Mouse (Mus musculus): ENCODE measurements around the gene Kif22.

The Kif22 gene

GRCm38 (mm10) chr7:127018416-127019305 is 23.6 kb downstream of the Kif22 start:
- no peak for DNase-seq (ENCODE audit: extremely low read depth, insufficient read length, low spot score)

GRCm38 (mm10) chr7:127017950-127018345 is 24.3 kb downstream of the Kif22 start:
- DNase-seq (ENCODE audit: extremely low read depth, insufficient read length, low spot score): no peak

- DNase-seq (ENCODE audit: extremely low read depth, insufficient read length, low spot score): peak; percentile 96
Measured at GRCm38 (mm10) chr7:127016971-127017949, 25.0 kb downstream of the Kif22 start, which contains the start of gene Pagr1a. Gene Pagr1a, minus strand, starts transcription at chr7:127017352.

DNA sequence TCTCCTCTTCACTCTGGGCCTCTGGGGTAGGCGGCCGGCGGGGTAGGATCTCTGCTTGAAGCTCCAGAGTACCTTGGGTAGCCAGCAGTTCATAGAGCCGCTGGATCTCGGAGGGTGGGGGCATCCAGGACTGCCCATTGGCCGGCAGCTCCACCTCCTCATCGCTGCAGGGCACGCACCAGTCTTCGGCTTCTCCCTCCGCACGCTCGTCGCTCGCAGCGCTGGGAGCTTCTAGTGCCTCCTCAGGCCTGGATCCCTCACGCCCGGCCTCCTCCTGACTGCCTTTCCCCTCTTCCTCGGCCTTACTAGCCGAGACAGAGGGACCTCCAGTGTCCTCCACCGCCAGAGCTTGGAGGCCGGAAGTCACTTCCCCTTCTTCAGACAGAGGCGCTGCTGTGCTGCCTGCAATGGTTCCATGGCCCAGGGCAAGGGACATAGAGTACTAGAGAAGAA is 25.8 kb downstream of the Kif22 start:
- DNase-seq (ENCODE audit: extremely low read depth, insufficient read length, low spot score): peak; percentile 83

GRCm38 (mm10) chr7:127016481-127016485 is 26.0 kb downstream of the Kif22 start, which contains the start of gene Pagr1b:
Gene Pagr1b, minus strand, starts transcription at chr7:127016484.
- DNase-seq (ENCODE audit: extremely low read depth, insufficient read length, low spot score): no peak

DNA sequence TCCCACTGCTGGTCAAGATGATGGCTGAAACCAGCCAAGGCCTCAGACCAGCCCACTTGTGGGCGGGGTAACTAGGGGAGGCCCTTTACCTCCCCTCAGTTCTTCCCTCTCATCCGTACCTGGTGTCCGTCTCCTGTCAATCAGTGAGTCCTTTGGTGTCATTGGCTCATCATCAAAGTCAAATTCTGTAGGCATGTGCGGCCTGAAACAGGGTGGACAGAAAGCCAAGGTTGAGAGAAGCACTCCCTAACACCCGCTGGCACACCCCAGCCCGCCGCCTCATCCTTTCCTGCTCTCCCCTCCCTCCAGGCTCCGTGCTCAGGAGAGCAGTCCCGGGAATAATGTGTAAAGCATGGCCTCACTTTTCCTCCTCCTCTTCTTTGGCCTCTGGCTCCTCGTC is 26.2 kb downstream of the Kif22 start:
- DNase-seq (ENCODE audit: extremely low read depth, insufficient read length, low spot score): peak; percentile 78

- DNase-seq (ENCODE audit: extremely low read depth, insufficient read length, low spot score): no peak
Measured at GRCm38 (mm10) chr7:127014993-127015392, 27.3 kb downstream of the Kif22 start.

DNA sequence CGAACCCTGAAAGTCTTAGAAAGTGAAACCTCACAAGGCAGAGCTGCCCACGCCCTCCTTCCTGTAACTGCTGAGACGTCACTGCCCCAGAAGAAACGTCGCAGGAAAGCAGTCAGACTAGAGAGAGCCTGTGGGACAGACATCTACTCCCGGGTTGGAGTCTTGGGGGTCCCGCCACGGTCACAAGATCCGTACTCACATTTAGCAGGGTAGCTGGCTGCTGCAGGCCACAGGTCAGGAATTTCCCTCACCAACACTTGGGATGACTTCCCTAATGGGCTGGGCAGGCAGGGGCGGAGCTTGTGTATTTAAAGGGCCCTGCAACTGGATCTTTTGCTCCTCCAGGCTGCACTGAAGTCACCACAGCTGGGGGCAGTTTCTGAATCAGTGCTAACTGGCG is 28.0 kb downstream of the Kif22 start, which contains the start of gene Mvp:
TSS of gene Mvp (minus strand) at position 302 of the 400 bp plus-strand sequence.
- peak; percentile 75 for DNase-seq (ENCODE audit: extremely low read depth, insufficient read length, low spot score)

- DNase-seq (ENCODE audit: extremely low read depth, insufficient read length, low spot score): no peak
Measured at GRCm38 (mm10) chr7:127013385-127013784, 28.9 kb downstream of the Kif22 start.

- DNase-seq (ENCODE audit: extremely low read depth, insufficient read length, low spot score): no peak
Measured at GRCm38 (mm10) chr7:127012845-127013244, 29.4 kb downstream of the Kif22 start.

DNA sequence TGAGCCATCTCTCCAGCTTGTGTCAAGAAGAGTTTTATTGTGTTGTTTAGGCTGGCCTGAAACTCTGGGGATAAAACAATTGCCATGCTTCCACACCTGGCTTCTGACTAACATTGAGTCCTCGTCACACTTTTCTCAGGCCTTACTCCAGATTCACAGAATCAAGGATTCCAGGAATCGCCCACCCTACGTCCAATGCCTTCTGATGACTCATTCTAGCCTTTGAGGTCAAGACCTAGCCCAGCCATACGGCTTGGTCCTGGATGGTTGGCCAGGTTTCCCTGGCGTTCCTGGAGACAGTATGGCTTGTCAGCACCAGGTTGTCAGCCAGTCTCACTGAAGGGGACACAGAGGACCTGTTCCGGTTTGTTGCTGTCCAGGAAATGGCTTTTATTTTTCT is 29.9 kb downstream of the Kif22 start:
- DNase-seq (ENCODE audit: extremely low read depth, insufficient read length, low spot score): no peak

DNA sequence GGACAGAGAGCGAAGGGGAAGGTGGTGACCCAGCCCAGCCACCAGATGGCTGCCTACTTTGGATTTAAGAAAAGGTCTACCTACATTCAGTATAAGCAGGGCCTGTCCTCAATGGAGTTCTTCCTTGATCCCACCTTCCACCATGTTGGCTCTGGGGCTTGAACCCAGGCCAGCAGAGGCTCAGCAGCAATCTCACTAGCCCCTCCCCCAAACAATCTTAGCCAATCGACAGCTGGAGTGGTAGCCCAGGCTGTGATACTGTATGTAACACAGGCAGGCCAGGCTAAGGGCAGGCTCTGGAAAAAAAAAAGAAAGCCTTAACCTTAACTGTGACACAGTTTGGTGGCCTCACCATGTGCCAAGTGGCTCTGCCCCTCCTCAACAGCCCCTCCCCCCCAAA is 30.6 kb downstream of the Kif22 start:
- no peak for DNase-seq (ENCODE audit: extremely low read depth, insufficient read length, low spot score)

- DNase-seq (ENCODE audit: extremely low read depth, insufficient read length, low spot score): no peak
Measured at GRCm38 (mm10) chr7:127011051-127011450, 31.2 kb downstream of the Kif22 start.

DNA sequence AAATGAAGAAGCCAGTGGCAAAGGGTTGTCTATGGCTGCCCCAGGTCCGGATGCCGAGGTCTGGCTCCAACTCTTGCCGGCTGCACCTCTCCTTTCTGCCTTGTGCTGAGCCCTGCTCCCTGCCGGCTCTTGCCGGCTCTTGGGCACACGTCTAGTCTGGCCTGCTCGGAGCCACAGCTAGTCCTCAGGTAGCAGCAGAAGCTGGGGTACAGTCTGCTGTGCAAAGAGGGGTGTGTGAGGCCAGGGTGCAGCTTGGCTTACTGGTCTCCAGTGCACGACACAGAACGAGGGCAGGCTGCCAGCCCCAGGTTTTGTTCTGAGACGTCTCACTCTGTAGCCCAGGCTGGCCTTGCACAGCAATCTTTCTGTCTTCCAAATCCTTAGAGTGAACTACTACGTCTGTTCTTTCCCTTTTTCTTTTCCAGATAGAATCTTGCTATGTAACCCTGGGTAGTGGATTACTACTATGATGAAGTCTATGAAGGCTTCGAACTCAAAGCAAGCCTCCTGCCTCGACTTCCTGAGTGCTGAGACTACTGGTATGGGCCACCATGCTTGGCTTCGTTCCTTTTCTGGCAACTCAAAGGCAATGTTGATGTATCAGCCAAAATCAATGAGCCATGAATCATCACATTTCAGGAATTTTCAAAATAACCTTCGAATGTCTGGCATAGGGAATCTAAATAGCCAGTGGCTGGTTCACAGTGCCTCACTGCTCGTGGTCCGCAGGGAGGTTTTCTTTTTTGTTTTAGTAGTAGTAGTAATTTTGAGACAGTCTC is 32.8 kb downstream of the Kif22 start:
- DNase-seq (ENCODE audit: extremely low read depth, insufficient read length, low spot score): no peak

DNA sequence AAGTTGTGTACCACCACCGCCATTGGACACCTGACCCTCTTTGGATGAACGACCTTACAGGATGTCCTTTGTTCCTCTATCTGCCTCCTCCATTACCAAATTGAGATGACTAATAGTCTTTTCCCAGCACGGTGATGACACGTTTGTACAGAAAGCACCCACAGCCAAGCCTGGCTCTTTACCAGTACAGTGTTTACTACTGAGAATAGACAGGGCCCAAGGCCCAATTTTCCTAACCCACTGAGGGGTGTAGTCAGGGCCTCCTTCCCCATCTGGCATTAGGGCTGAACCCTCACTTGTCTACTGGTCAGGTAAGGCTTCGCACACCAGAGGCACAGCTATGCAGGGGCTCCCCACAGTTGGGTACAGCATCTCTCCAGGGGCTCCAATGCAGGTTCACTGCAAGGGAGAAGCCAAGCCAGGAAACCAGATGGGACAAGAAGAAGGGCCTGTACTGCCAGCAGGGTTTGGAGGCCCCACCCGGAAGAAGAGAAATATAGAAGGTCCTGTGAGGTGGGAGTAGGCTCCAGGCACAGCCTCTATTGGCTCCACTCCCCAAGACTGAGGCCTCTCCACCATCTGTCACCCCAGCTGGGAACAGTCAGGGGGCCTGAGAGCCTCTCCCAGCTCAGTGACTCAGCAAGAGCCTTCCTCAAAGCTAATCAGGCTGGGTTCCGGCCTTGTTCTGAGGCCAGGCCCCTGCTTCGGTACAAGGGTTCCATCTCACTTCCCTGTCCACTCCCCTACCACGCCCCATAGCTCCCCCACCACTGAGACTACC is 33.8 kb downstream of the Kif22 start:
- peak; percentile 78 for DNase-seq (ENCODE audit: extremely low read depth, insufficient read length, low spot score)

- no peak for DNase-seq (ENCODE audit: extremely low read depth, insufficient read length, low spot score)
Measured at GRCm38 (mm10) chr7:127007313-127008024, 34.8 kb downstream of the Kif22 start.

DNA sequence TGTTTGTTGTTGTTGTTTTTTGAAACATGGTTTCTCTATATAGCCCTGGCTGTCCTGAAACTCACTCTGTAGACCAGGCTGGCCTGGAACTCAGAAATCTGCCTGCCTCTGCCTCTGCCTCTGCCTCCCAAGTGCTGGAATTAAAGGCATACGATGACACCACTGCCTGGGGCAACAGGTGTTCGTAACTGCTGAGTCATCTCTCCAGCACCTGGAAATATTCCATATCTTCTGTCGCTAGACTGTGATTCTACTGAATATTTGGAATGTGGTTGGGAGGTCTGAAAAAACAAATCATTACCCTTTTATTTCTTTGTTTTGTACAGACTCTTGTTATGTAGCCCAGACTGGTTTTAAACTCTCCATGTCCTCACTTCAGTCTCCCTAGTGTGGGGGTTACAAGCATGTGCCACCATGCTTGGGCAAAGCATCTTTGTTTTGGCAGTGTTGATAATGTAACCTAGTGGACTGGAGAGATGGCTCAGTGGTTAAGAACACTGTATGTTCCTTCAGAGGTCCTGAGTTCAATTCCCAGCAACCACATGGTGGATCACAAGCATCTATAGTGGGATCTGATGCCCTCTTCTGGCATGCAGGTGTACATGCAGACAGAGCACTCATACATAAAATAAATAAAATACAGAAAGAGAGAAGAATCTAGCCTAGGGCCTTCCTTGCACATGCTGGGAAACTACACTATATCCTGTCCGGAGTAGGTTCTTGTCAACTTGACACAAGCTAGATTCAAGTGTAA is 38.0 kb downstream of the Kif22 start:
- DNase-seq (ENCODE audit: extremely low read depth, insufficient read length, low spot score): no peak

- no peak for DNase-seq (ENCODE audit: extremely low read depth, insufficient read length, low spot score)
Measured at GRCm38 (mm10) chr7:127003620-127004019, 38.7 kb downstream of the Kif22 start.

DNA sequence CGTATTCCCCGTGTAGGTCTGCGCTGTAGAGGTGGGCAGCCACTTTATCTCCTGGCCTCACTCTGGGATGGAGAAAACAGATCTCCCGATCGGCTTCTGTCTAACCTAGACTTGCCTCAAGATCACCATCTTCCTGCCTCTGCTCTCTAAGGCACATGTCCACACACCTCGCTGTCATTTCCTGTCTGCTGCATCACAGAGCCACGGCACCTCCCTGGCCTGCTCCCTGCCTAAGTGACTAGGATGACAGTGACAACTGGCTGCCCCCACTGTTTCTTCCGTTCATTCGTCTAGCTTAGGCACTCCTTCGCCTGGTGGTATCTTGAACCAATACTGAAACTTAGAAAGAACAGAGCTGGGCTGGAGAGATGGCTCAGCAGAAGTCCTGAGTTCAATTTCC is 42.7 kb downstream of the Kif22 start:
- DNase-seq (ENCODE audit: extremely low read depth, insufficient read length, low spot score): no peak

Data from 3134 (cell line).